Mouse (Mus musculus): ENCODE results near the gene Yeats2. TPM values are rescaled to one million over a fixed set of nuclear protein-coding genes. Genes with fewer than 3 reads are reported as not detected.
A peak's percentile ranks its signal among the peaks of the same experiment; 100 is the strongest.
"Not testable (repeated sequence)": the region's sequence is repeated elsewhere in the genome, so short reads cannot be mapped to it uniquely, and the experiment has no call there.

Yeats2 gene
- polyA plus RNA-seq, 1 experiment from 2014 or later: 26.6 TPM

DNA sequence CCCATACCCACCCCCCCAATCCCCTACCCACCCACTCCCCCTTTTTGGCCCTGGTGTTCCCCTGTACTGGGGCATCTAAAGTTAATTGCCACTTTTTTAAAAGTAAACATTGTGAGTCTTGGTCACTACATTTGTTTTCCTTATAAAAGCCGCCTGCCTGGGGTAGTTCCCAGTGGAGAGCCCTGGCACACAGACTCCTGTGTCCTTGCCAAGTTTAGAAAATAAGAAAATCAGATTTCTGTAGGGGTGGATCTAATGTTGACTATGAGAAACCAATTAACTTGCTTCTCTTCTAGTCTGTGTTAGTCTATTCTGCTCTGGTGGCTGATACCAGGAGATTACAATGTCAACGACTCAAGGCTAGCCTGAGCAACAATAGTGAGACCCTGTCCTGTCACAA, 28.2 kb upstream of the Yeats2 start:
- Histone ChIP-seq H3K4me2 (ENCODE audit: low read length) (no peak overlapping the region), H3K36me3 (ENCODE audit: control insufficient read depth, insufficient read depth, low read length) (peaks cover 71% of the 10 kb centered on the region), H3K9me3 (ENCODE audit: control insufficient read depth, low read length) (no peaks in the 10 kb centered on the region), H3K27me3 (ENCODE audit: control insufficient read depth, insufficient read depth, low read length) (no peaks in the 10 kb centered on the region), H3K4me1 (ENCODE audit: control insufficient read depth, insufficient read depth, low read length) (0 out of 2 replicates have a peak, but pooled peaks cover 8% of the 10 kb centered on the region), H3K4me3 (replicated peaks; ENCODE audit: low read depth, low read length) (no peak overlapping the region), H3K9ac (replicated peaks; ENCODE audit: low read length) (no peak overlapping the region), H3K27ac (replicated peaks; ENCODE audit: low read depth, low read length) (no peak overlapping the region)
- 86% methylated on average over 2 of the region's 2 CpGs for WGBS
- ATAC-seq (ENCODE audit: low FRiP score, low TSS enrichment) (no peak; the same call in 1 of the 2 replicates), DNase-seq (no peak)

- no peak for ATAC-seq (ENCODE audit: low FRiP score, low TSS enrichment)
- Histone ChIP-seq H3K9ac (replicated peaks; ENCODE audit: low read length) (no peak overlapping the region), H3K9me3 (ENCODE audit: control insufficient read depth, low read length) (no peaks in the 10 kb centered on the region), H3K4me1 (ENCODE audit: control insufficient read depth, insufficient read depth, low read length) (0 out of 2 replicates have a peak, but pooled peaks cover 8% of the 10 kb centered on the region), H3K4me2 (ENCODE audit: low read length) (no peak overlapping the region), H3K4me3 (replicated peaks; ENCODE audit: low read depth, low read length) (no peak overlapping the region), H3K27ac (replicated peaks; ENCODE audit: low read depth, low read length) (no peak overlapping the region), H3K27me3 (ENCODE audit: control insufficient read depth, insufficient read depth, low read length) (no peaks in the 10 kb centered on the region), H3K36me3 (ENCODE audit: control insufficient read depth, insufficient read depth, low read length) (peaks cover 68% of the 10 kb centered on the region)
- 91% methylated on average over 4 of the region's 4 CpGs for WGBS
- DNase-seq: no peak
Measured at GRCm38 (mm10) chr16:20116069-20116468, 24.8 kb upstream of the Yeats2 start.

DNA sequence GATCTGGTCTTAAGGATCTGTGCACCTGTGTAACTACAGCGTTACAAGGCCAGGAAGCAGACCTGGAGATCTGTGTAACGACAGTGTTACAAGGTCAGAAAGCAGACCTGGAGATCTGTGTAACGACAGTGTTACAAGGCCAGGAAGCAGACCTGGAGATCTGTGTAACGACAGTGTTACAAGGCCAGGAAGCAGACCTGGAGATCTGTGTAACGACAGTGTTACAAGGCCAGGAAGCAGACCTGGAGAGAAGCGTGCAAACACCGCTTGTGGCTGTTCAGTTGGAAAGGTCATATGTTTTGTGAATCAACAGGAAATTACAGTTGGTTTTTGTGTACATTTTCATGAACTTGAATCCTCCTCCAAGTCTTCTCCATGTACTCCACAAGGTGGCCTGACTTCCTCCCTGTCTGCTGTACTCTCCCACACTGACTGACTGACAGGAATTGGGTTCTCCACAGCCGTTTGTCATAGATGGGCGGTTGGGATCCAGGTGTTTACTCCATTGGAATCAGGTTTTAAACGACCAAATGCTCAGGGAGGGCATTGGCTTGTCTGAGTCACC, 14.5 kb upstream of the Yeats2 start:
- not testable (repeated sequence) for H3K27me3 ChIP-seq (ENCODE audit: control insufficient read depth, insufficient read depth, low read length)

GRCm38 (mm10) chr16:20130397-20130796, 10.5 kb upstream of the Yeats2 start:
- Histone ChIP-seq H3K4me1 (ENCODE audit: control insufficient read depth, insufficient read depth, low read length) (no peaks in the 10 kb centered on the region), H3K27ac (replicated peaks; ENCODE audit: low read depth, low read length) (peak overlapping the region; percentile 28), H3K4me2 (ENCODE audit: low read length) (no peak overlapping the region), H3K36me3 (ENCODE audit: control insufficient read depth, insufficient read depth, low read length) (peaks cover 19% of the 10 kb centered on the region), H3K27me3 (ENCODE audit: control insufficient read depth, insufficient read depth, low read length) (no peaks in the 10 kb centered on the region), H3K9me3 (ENCODE audit: control insufficient read depth, low read length) (no peaks in the 10 kb centered on the region), H3K9ac (replicated peaks; ENCODE audit: low read length) (no peak overlapping the region), H3K4me3 (replicated peaks; ENCODE audit: low read depth, low read length) (no peak overlapping the region)
- DNase-seq: peak; percentile 47
- WGBS: 28% methylated on average over 2 of the region's 2 CpGs
- ATAC-seq (ENCODE audit: low FRiP score, low TSS enrichment): no peak; the same call in 1 of the 2 replicates

More for the DNA sequence above, 14.5 kb upstream of the Yeats2 start:
- not testable (repeated sequence) for H3K9ac ChIP-seq (replicated peaks; ENCODE audit: low read length); H3K4me1 ChIP-seq (ENCODE audit: control insufficient read depth, insufficient read depth, low read length); DNase-seq; ATAC-seq (ENCODE audit: low FRiP score, low TSS enrichment); H3K4me3 ChIP-seq (replicated peaks; ENCODE audit: low read depth, low read length); H3K4me2 ChIP-seq (ENCODE audit: low read length); H3K27ac ChIP-seq (replicated peaks; ENCODE audit: low read depth, low read length); H3K9me3 ChIP-seq (ENCODE audit: control insufficient read depth, low read length)
- H3K36me3 ChIP-seq (ENCODE audit: control insufficient read depth, insufficient read depth, low read length): peaks cover 50% of the 10 kb centered on the region
- WGBS: 94% methylated on average over 10 of the region's 10 CpGs

DNA sequence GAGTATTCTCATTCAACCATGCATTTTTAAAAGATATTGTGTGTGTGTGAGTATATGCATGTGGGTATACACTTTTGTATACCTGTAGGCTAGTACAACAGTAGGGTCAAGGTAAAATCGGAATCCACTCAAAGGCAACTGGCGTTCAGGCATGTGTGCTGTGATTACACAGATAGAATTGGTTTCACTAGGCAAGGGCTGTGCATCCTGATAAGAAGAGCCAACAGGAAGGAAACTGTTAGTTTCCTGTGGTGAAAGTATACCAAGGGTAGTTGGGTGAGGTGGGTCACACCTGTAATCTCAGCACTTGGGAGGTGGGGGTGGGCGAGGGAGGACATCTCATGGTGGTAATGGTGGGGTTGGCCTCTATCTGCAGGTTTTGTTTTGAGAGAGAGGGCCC, 3.7 kb downstream of the Yeats2 start:
- peaks cover 4% of the 10 kb centered on the region; the same call in 1 of the 2 replicates for H3K36me3 ChIP-seq (ENCODE audit: control insufficient read depth, insufficient read depth, low read length)
- no peak for DNase-seq
- H3K27me3 ChIP-seq (ENCODE audit: control insufficient read depth, insufficient read depth, low read length): no peaks in the 10 kb centered on the region
- no peak for ATAC-seq (ENCODE audit: low FRiP score, low TSS enrichment)
- no peak overlapping the region for H3K9ac ChIP-seq (replicated peaks; ENCODE audit: low read length)
- H3K4me2 ChIP-seq (ENCODE audit: low read length): no peak overlapping the region
- H3K27ac ChIP-seq (replicated peaks; ENCODE audit: low read depth, low read length): no peak overlapping the region
- H3K4me1 ChIP-seq (ENCODE audit: control insufficient read depth, insufficient read depth, low read length): peaks cover 16% of the 10 kb centered on the region
- H3K9me3 ChIP-seq (ENCODE audit: control insufficient read depth, low read length): no peaks in the 10 kb centered on the region
- H3K4me3 ChIP-seq (replicated peaks; ENCODE audit: low read depth, low read length): no peak overlapping the region
- 95% methylated on average over 3 of the region's 3 CpGs for WGBS

- no peak overlapping the region for H3K4me3 ChIP-seq (replicated peaks; ENCODE audit: low read depth, low read length)
- no peak overlapping the region for H3K4me2 ChIP-seq (ENCODE audit: low read length)
- ATAC-seq (ENCODE audit: low FRiP score, low TSS enrichment) (no peak), DNase-seq (no peak)
- H3K4me1 ChIP-seq (ENCODE audit: control insufficient read depth, insufficient read depth, low read length): no peaks in the 10 kb centered on the region
- 89% methylated on average over 5 of the region's 5 CpGs for WGBS
- no peak overlapping the region for H3K9ac ChIP-seq (replicated peaks; ENCODE audit: low read length)
- no peaks in the 10 kb centered on the region for H3K27me3 ChIP-seq (ENCODE audit: control insufficient read depth, insufficient read depth, low read length)
- H3K9me3 ChIP-seq (ENCODE audit: control insufficient read depth, low read length): no peaks in the 10 kb centered on the region
- peaks cover 48% of the 10 kb centered on the region for H3K36me3 ChIP-seq (ENCODE audit: control insufficient read depth, insufficient read depth, low read length)
- H3K27ac ChIP-seq (replicated peaks; ENCODE audit: low read depth, low read length): no peak overlapping the region
Measured at GRCm38 (mm10) chr16:20151991-20152390, 11.1 kb downstream of the Yeats2 start.

DNA sequence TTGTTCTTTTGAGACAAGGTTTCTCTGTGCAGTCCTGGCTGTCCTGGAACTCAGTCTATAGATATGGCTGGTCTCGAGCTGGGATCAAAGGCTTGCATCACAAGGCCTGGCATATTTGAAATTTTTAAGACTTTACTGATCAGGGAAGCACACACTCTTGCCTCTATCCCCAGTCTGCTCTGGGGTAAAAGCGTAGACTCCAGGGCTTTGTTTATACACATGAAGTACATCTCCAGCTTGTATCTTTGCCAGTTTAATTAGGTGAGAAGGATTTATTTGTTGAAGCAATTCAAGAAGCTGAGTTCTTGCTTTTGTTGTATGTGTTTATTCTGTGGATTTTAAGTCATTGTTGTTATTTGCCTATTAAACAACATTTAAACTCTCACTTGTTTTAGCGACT, 12.9 kb downstream of the Yeats2 start:
- H3K27me3 ChIP-seq (ENCODE audit: control insufficient read depth, insufficient read depth, low read length): no peaks in the 10 kb centered on the region
- H3K9ac ChIP-seq (replicated peaks; ENCODE audit: low read length): no peak overlapping the region
- H3K27ac ChIP-seq (replicated peaks; ENCODE audit: low read depth, low read length): no peak overlapping the region
- H3K4me3 ChIP-seq (replicated peaks; ENCODE audit: low read depth, low read length): no peak overlapping the region
- no peak overlapping the region for H3K4me2 ChIP-seq (ENCODE audit: low read length)
- ATAC-seq (ENCODE audit: low FRiP score, low TSS enrichment): no peak
- peaks cover 60% of the 10 kb centered on the region for H3K36me3 ChIP-seq (ENCODE audit: control insufficient read depth, insufficient read depth, low read length)
- WGBS: 83% methylated on average over 3 of the region's 3 CpGs
- no peak for DNase-seq
- no peaks in the 10 kb centered on the region for H3K4me1 ChIP-seq (ENCODE audit: control insufficient read depth, insufficient read depth, low read length)
- no peaks in the 10 kb centered on the region for H3K9me3 ChIP-seq (ENCODE audit: control insufficient read depth, low read length)

DNA sequence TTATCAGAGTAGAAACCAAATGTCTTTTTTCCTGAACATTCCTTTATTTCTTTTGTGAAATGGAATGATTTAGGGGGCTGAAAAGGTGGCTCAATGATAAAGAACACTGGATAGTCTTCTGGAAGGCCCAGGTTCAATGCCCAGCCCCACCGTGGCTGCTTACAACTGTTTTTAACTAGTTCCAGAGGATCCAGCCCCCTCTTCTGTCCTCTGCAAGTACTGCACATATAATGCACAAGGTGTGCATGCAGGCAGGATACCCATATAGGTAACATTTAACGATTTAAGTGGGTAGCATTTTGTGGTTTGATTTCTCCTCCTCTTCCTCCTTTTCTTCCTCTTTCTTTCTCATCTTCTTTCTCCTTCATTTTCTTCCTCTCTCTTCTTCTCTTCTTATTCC, 19.3 kb downstream of the Yeats2 start:
- Histone ChIP-seq H3K4me3 (replicated peaks; ENCODE audit: low read depth, low read length) (no peak overlapping the region), H3K9me3 (ENCODE audit: control insufficient read depth, low read length) (no peaks in the 10 kb centered on the region), H3K36me3 (ENCODE audit: control insufficient read depth, insufficient read depth, low read length) (peaks cover 86% of the 10 kb centered on the region), H3K4me1 (ENCODE audit: control insufficient read depth, insufficient read depth, low read length) (no peaks in the 10 kb centered on the region), H3K27ac (replicated peaks; ENCODE audit: low read depth, low read length) (no peak overlapping the region), H3K9ac (replicated peaks; ENCODE audit: low read length) (no peak overlapping the region), H3K4me2 (ENCODE audit: low read length) (no peak overlapping the region), H3K27me3 (ENCODE audit: control insufficient read depth, insufficient read depth, low read length) (no peaks in the 10 kb centered on the region)
- DNase-seq (no peak), ATAC-seq (ENCODE audit: low FRiP score, low TSS enrichment) (no peak)
- 83% methylated on average over 2 of the region's 2 CpGs for WGBS

- no peak for ATAC-seq (ENCODE audit: low FRiP score, low TSS enrichment)
Measured at GRCm38 (mm10) chr16:20169071-20169470, 28.2 kb downstream of the Yeats2 start.

More at GRCm38 (mm10) chr16:20169071-20169470, 28.2 kb downstream of the Yeats2 start:
- Histone ChIP-seq H3K27me3 (ENCODE audit: control insufficient read depth, insufficient read depth, low read length) (no peaks in the 10 kb centered on the region), H3K36me3 (ENCODE audit: control insufficient read depth, insufficient read depth, low read length) (peaks cover 88% of the 10 kb centered on the region), H3K9me3 (ENCODE audit: control insufficient read depth, low read length) (0 out of 2 replicates have a peak, but pooled peaks cover 9% of the 10 kb centered on the region), H3K4me1 (ENCODE audit: control insufficient read depth, insufficient read depth, low read length) (no peaks in the 10 kb centered on the region), H3K4me3 (replicated peaks; ENCODE audit: low read depth, low read length) (no peak overlapping the region), H3K9ac (replicated peaks; ENCODE audit: low read length) (no peak overlapping the region), H3K27ac (replicated peaks; ENCODE audit: low read depth, low read length) (no peak overlapping the region), H3K4me2 (ENCODE audit: low read length) (no peak overlapping the region)
- no peak for DNase-seq
- 85% methylated on average over 3 of the region's 3 CpGs for WGBS

Measured in midbrain, embryonic 14.5 days (tissue).